Mouse (Mus musculus) urinary bladder, postnatal 4 days (tissue): ENCODE results near the gene Kpna7.

Experiments used
- DNase-seq, 2 experiments: peaks; one replicate each; pipeline ENCODE4 v3.0.0; 2021 to 2022; ENCODE audit warnings: low spot score in 2 of 2

Gene Kpna7

DNA sequence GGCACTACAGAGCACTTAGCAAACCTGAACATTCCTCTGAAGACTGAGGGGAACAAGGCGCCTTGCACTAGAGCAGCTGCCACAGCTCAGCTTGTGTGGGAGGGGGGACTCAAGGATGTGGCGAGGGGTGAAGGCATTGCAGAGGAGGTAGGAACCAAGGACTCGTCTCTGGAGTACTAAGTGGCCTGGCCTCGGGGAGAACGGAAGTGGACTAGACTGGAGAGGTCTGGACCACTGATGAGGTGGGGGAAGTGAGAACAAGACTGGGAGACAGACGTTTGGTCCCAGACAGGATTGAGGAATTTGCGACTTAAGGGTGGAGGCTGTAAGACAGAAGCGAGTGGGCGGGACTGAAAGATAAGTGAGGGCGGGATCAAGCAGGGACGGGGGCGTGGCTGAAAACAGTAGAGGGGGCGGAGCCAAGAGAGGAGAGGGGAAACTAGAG is 120.0 kb downstream of the Kpna7 start:
- peak; percentile 52 to 76 for DNase-seq

DNA sequence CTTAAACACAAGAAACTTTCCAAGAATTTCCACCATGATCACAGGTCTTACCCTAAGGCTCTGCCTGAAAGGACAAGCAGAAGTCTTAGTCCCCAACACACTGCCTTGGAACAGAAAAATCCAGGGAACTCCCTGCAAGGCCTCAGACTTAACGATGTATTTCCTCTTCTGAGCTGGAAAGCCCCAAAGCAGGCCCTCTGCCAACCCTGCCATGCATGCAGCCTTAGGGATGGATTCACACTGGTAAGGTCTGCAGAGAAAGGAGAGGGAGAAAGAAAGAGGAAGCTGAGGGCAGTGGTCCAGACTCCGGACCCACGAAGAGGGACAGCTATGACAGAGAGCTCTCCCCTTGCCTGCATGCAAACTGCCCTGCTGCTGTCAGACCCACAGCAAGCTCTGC is 120.4 kb downstream of the Kpna7 start:
- DNase-seq = no peak

DNA sequence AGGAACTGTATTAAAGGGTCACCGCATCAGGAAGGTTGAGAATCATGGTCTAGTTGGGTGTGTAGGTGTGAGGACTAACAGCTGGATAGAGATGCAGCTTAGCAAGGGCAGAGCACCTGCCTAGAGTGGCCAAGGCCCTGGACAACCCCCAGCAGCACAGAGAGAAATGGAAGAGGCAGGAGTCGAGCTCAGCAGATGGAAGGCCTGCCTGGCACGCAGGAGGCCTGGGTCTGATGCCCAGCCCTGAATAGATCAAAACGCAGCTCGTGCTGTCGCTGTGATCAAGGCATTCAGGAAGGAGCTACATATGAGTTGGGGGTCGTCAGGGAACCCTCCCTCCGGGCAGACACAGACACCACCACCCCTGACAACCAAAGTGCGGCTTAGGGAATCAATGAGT is 125.6 kb downstream of the Kpna7 start:
- DNase-seq = no peak

DNA sequence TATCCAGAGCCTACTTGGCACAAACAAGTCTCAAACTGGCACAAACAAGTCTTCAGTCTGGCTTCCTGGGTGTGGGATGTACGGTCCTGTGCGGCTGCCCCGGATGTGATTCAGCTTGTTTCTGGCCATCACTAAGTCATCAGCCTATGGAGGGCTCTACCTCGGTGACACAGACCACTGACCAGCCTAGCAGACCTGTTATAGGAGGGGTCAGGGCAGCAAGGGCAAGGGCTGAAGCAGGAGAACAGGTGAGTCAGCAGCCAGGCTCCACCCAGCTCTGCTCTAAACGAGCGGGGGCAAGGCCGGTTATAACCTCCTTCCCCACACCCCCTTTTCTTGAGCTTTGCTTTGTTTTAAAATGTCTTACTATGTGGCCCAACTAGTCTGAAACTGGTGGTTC is 129.4 kb downstream of the Kpna7 start:
- DNase-seq = no peak

DNA sequence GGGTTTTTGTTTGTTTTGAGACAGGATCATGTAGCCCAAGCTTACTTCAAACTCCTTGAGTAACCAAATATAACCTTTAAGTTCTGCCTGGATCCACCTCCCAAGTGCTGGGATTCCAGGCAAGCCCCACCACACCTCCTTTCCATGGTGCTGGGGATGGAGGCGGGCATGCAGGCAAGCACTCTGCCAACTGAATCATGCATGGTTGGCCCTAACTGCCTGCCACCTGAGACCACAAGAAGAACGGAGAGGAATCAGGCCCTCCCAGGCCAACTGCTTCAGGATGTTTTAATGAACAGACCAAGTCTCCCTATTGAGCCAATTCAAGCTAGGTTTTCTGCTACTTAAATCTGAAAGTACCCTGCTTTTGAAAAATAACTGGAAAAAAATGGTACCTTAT is 131.2 kb downstream of the Kpna7 start:
- DNase-seq = no peak

DNA sequence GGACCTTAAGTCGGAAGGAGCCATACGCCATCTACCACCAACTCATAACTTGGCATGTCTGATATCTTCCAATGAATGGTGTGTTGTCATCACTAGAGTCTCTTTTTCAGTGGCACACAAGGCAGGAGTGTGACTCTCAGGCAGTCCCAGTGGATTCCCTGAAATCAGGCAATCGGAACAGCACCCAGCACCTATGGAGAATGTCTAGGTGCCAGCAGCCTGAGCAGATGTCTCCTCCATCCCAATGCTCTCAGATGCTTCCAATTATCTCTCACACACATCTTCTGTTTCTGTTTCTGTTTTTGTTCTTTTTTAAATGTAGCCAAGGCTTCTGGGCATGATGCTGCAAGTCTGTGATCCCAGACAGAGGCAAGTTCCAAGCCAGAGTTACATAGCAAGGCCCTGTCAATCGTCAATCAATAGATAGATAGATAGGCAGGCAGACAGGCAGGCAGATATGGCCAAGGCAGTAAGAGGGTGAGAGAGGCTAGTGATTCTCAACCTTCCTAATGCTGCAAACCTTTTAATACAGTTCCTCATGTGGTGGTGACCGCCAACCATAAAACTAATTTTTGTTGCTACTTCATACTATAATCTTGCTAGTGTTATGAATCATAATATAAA is 133.3 kb downstream of the Kpna7 start:
- DNase-seq = no peak

DNA sequence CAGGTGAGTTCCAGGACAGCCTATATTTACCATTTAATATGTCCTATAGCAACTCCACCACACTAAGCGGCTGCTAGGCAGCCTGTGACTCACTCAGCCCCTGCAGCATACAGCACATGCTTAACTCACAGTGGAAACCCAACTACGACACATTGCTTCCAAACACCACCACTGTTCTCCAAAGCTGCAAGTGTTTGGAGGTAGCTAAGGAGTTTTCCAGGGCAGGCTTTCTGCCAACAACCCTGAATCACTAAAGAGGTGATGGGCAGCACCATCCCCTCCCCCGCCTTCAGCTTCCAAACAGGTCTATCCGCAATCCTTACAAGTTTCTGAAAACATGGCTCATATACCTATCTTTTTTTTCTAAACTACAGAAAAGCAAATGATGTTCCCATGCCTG is 134.0 kb downstream of the Kpna7 start:
- no peak for DNase-seq

DNA sequence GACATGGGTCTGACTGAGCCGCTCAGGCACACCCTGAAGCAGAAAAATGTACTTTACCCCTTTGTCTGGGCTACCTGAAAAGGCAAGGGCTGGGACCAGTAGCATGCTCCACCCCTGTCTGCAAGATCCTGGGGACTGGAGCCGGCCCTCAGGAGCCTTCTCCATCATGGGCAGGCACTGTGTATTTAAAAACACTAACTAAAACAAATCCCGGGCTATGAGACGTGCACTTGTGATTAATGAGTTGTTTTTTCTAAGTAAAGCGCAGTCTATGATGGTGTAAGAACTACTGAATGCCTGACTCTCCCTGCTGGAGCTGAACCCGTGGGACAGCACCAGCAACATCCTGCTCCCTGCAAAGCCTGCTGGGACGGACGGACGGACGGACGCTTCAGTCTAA is 135.4 kb downstream of the Kpna7 start:
- no peak for DNase-seq

DNA sequence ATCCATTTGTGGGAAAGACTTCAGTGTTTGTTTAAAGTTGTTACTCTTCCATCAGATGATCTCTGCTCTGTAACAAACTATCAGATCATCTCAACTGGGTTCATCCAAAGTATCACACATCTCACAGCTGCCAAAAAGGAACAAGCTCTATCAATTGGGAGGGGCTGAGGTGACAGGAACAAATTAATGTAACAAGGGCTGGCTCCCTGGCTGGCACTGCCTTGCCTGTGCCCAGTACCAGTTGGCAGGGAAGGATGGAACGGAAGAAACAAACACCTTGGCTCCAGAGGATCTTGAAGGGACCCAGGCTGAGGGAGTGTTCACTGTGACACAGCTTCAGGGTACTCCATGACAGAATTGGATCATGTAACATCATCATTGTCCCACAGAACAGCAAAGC is 135.8 kb downstream of the Kpna7 start:
- no peak for DNase-seq

DNA sequence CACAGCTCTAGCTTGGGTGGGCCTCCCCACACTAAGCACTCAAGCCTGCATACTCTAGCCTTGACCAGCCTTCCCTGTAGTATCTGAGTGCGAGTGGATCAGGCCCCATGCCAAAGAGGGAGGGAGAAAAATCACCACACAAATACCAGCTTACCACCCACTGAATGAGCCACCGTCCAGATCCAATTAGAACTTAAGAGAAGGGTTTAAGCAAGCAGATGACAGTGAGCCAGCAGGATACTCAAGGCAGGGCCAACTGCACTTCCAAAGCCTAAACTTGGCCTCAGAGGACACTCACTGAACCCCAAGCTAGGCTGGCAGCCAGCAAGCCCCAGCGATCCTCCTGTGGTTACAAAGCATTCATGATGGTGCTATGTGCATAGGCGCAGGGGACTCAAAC is 137.8 kb downstream of the Kpna7 start:
- no peak for DNase-seq

DNA sequence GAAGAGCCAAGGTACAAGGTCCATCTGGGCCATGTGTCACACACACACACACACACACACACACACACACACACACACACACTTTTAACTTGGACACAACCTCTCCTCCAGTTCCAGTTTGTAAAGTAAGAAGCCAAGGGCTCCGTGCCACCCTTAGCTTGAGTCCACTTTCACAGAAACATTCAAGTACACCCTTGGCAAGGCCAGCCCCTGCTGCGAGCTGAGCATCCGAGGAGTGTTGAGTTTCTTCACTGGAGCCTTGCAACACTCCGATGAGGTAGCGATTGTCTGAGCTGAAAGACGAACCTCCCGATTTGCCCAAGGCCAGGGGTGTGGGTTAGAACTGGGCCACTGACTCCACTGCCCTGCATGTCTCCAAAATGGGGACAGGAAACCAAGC is 138.9 kb downstream of the Kpna7 start:
- no peak for DNase-seq

DNA sequence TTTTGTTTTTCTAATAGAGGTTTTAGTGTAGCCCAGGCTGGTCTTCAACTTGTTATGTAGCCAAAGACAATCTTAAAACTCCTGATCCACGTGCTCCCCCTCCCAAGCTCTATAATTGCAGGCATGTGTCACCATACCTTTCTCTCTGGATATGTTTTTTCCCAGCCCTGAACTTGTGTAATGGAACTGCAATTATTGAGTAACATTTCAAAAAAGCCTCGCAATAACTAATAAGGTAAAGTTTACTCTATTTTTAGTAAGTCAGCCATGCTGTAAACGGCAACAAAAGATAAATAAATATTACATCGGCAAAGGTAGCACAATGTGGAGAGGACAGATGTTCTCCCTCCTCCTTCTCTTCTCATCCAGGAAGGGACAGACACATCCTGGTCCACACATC is 139.5 kb downstream of the Kpna7 start:
- no peak for DNase-seq

DNA sequence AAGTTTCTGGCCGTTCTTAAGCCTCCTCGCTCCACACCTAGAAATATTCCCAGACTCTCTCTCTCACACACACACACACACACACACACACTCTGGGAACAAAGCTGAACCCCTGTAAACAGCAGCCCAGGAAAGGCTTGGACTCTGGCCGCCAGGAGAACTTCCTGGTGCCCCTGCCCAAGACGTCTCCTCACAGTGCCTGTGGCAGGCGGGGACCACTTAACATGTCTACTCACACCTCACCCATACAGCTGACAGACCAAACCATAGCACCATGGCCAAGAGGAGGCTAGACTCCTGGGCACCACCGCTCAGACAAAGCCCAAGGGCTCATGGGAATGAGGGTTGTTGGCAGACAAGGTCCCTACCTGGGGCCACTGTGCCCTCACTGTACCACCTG is 140.5 kb downstream of the Kpna7 start:
- DNase-seq = no peak

DNA sequence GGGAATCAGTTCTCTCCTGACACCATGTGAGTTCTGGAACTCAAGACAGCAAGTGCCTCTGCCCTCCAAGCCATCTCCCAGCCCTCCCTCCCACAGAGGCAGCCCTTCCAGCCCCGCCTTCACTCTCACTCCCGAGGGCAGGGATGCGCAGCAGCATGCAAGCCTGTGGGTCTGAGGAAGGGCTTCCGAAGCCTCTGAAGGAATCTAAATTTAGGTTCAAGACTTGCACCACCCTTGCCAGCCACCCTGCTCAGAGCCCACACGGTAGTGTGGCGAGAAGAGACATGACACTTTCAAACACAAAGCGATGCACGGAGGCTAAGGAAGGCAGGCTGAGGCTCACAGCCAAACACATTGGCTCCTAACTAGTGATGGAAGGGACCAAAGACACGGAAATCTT is 141.4 kb downstream of the Kpna7 start:
- DNase-seq = no peak

DNA sequence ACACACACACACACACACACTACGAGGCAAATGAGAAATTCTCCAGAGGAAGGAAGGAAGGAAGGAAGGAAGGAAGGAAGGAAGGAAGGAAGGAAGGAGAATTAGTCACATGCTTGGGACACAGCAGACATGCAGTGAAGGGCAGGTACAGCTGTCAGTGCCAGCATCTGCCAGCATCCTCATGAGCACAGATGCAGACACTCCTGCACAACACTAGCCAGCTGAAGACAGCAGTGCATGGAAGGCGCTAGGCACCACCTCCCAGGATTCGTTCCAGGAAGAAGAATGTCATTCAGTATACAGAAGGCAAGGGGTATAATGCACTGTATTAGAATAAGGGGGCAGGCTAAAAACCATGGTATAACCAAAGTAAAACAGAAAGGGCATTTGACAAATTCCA is 142.9 kb downstream of the Kpna7 start:
- no peak for DNase-seq

DNA sequence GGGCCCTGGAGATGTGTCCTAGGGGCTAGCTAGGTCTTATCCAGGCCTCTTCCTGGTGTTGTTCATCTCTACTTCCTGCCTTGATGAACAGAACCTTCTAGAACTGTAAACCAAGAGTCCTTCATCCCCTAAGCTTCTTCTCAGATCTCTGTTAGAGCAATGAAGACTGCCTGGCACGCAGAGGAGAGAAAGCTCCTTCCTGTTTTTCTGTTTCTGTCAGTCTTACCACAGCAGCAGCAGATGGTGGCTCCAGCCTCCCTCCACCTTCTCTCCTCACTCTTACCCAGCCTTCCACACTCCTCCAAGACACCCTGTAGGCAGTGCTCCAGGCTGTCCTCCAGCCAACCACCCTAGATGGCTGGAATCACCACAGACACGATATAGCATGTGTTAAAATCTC is 146.5 kb downstream of the Kpna7 start:
- DNase-seq = no peak
